Mouse (Mus musculus): ENCODE measurements at regions not wholly inside any gene's neighbourhood (a gene's known extent, or its start where the extent isn't known, plus 50 kb on each side); places are given as distances from the start of the nearest gene placed in this dataset.

- Histone ChIP-seq H3K27me3 (replicated peaks) (no peaks in the 10 kb centered on the region), H3K9me3 (replicated peaks) (no peaks in the 10 kb centered on the region), H3K4me1 (no peaks in the 10 kb centered on the region), H3K27ac (no peak overlapping the region), H3K4me2 (no peak overlapping the region), H3K4me3 (no peak overlapping the region), H3K9ac (no peak overlapping the region), H3K36me3 (no peaks in the 10 kb centered on the region)
- ATAC-seq = no peak
- WGBS (ENCODE audit: insufficient replicate concordance) = 50% methylated on average over 5 of the region's 5 CpGs
These were observed 243.9 kb upstream of the Tnp1 start for GRCm38 (mm10) chr1:73259525-73260098.

- Histone ChIP-seq H3K4me3 (no peak overlapping the region), H3K27ac (no peak overlapping the region), H3K9me3 (replicated peaks) (no peaks in the 10 kb centered on the region), H3K36me3 (no peaks in the 10 kb centered on the region), H3K27me3 (replicated peaks) (no peaks in the 10 kb centered on the region), H3K4me2 (no peak overlapping the region), H3K9ac (no peak overlapping the region), H3K4me1 (no peaks in the 10 kb centered on the region)
- 59% methylated on average over 2 of the region's 2 CpGs for WGBS (ENCODE audit: insufficient replicate concordance)
- no peak for ATAC-seq
These were observed 241.6 kb upstream of the Tnp1 start for GRCm38 (mm10) chr1:73257263-73257662.

- Histone ChIP-seq H3K27ac (no peak overlapping the region), H3K4me2 (no peak overlapping the region), H3K9ac (no peak overlapping the region), H3K4me3 (no peak overlapping the region), H3K9me3 (replicated peaks) (no peaks in the 10 kb centered on the region), H3K36me3 (no peaks in the 10 kb centered on the region), H3K4me1 (no peaks in the 10 kb centered on the region), H3K27me3 (replicated peaks) (no peaks in the 10 kb centered on the region; the same call in 1 of the 2 replicates)
- no peak for ATAC-seq
- WGBS (ENCODE audit: insufficient replicate concordance) = 63% methylated on average over 12 of the region's 12 CpGs
These were observed 236.2 kb upstream of the Tnp1 start for GRCm38 (mm10) chr1:73251911-73252356.

GRCm38 (mm10) chr1:73244016-73244415 is 228.3 kb upstream of the Tnp1 start:
- Histone ChIP-seq H3K4me2 (no peak overlapping the region), H3K4me1 (no peaks in the 10 kb centered on the region), H3K9me3 (replicated peaks) (no peaks in the 10 kb centered on the region), H3K4me3 (no peak overlapping the region), H3K9ac (no peak overlapping the region), H3K36me3 (no peaks in the 10 kb centered on the region), H3K27me3 (replicated peaks) (no peaks in the 10 kb centered on the region), H3K27ac (no peak overlapping the region)
- WGBS (ENCODE audit: insufficient replicate concordance) = 74% methylated on average over 2 of the region's 2 CpGs
- no peak for ATAC-seq

- 75% methylated on average over 9 of the region's 9 CpGs for WGBS (ENCODE audit: insufficient replicate concordance)
- no peaks in the 10 kb centered on the region for H3K36me3 ChIP-seq
- no peaks in the 10 kb centered on the region for H3K4me1 ChIP-seq
- no peak overlapping the region for H3K4me2 ChIP-seq
- H3K27me3 ChIP-seq (replicated peaks) = no peaks in the 10 kb centered on the region
- ATAC-seq = no peak
- no peak overlapping the region for H3K27ac ChIP-seq
- no peaks in the 10 kb centered on the region for H3K9me3 ChIP-seq (replicated peaks)
- H3K4me3 ChIP-seq = no peak overlapping the region
- H3K9ac ChIP-seq = no peak overlapping the region
These were observed 226.6 kb upstream of the Tnp1 start for GRCm38 (mm10) chr1:73242290-73242689.

GRCm38 (mm10) chr1:73236867-73237266 is 221.2 kb upstream of the Tnp1 start:
- H3K4me3 ChIP-seq = no peak overlapping the region
- no peaks in the 10 kb centered on the region for H3K36me3 ChIP-seq
- no peaks in the 10 kb centered on the region for H3K4me1 ChIP-seq
- no peak for ATAC-seq
- H3K9me3 ChIP-seq (replicated peaks) = no peaks in the 10 kb centered on the region
- no peak overlapping the region for H3K9ac ChIP-seq
- WGBS (ENCODE audit: insufficient replicate concordance) = 49% methylated on average over 3 of the region's 3 CpGs
- H3K27me3 ChIP-seq (replicated peaks) = no peaks in the 10 kb centered on the region
- no peak overlapping the region for H3K27ac ChIP-seq
- H3K4me2 ChIP-seq = no peak overlapping the region

GRCm38 (mm10) chr1:73233636-73234035 is 217.9 kb upstream of the Tnp1 start:
- Histone ChIP-seq H3K27me3 (replicated peaks) (no peaks in the 10 kb centered on the region), H3K9me3 (replicated peaks) (no peaks in the 10 kb centered on the region), H3K9ac (no peak overlapping the region), H3K4me2 (no peak overlapping the region), H3K4me1 (no peaks in the 10 kb centered on the region), H3K36me3 (no peaks in the 10 kb centered on the region), H3K27ac (no peak overlapping the region), H3K4me3 (no peak overlapping the region)
- ATAC-seq = no peak

GRCm38 (mm10) chr1:73233041-73233440 is 217.3 kb upstream of the Tnp1 start:
- no peak for ATAC-seq
- no peak overlapping the region for H3K9ac ChIP-seq
- no peaks in the 10 kb centered on the region for H3K9me3 ChIP-seq (replicated peaks)
- no peak overlapping the region for H3K4me2 ChIP-seq
- no peaks in the 10 kb centered on the region for H3K27me3 ChIP-seq (replicated peaks)
- whole genome bisulfite sequencing (ENCODE audit: insufficient replicate concordance) = 69% methylated on average over 3 of the region's 3 CpGs
- no peaks in the 10 kb centered on the region for H3K4me1 ChIP-seq
- no peaks in the 10 kb centered on the region for H3K36me3 ChIP-seq
- no peak overlapping the region for H3K4me3 ChIP-seq
- no peak overlapping the region for H3K27ac ChIP-seq

- Histone ChIP-seq H3K27me3 (replicated peaks) (no peaks in the 10 kb centered on the region), H3K36me3 (no peaks in the 10 kb centered on the region), H3K27ac (no peak overlapping the region), H3K9ac (no peak overlapping the region), H3K4me1 (no peaks in the 10 kb centered on the region), H3K4me2 (no peak overlapping the region), H3K4me3 (no peak overlapping the region), H3K9me3 (replicated peaks) (no peaks in the 10 kb centered on the region)
- 39% methylated on average over 1 of the region's 1 CpGs for WGBS (ENCODE audit: insufficient replicate concordance)
- no peak for ATAC-seq
These were observed 214.9 kb upstream of the Tnp1 start for GRCm38 (mm10) chr1:73230611-73231010.

GRCm38 (mm10) chr1:73227246-73227645 is 211.5 kb upstream of the Tnp1 start:
- no peak overlapping the region for H3K4me3 ChIP-seq
- no peaks in the 10 kb centered on the region for H3K27me3 ChIP-seq (replicated peaks)
- ATAC-seq = no peak
- H3K4me1 ChIP-seq = no peaks in the 10 kb centered on the region
- 71% methylated on average over 8 of the region's 8 CpGs for WGBS (ENCODE audit: insufficient replicate concordance)
- H3K36me3 ChIP-seq = no peaks in the 10 kb centered on the region
- no peak overlapping the region for H3K4me2 ChIP-seq
- H3K9ac ChIP-seq = no peak overlapping the region
- H3K9me3 ChIP-seq (replicated peaks) = no peaks in the 10 kb centered on the region
- H3K27ac ChIP-seq = no peak overlapping the region

- 12% methylated on average over 2 of the region's 2 CpGs for WGBS (ENCODE audit: insufficient replicate concordance)
These were observed 206.2 kb upstream of the Tnp1 start for GRCm38 (mm10) chr1:73221863-73222262.

GRCm38 (mm10) chr1:73214305-73214946 is 198.7 kb upstream of the Tnp1 start:
- ATAC-seq = no peak

More at GRCm38 (mm10) chr1:73221863-73222262, 206.2 kb upstream of the Tnp1 start:
- Histone ChIP-seq H3K9me3 (replicated peaks) (no peaks in the 10 kb centered on the region), H3K4me1 (no peaks in the 10 kb centered on the region), H3K36me3 (no peaks in the 10 kb centered on the region), H3K27ac (no peak overlapping the region), H3K27me3 (replicated peaks) (no peaks in the 10 kb centered on the region), H3K4me3 (no peak overlapping the region), H3K4me2 (no peak overlapping the region), H3K9ac (no peak overlapping the region)
- ATAC-seq = no peak

GRCm38 (mm10) chr1:73207421-73207820 is 191.7 kb upstream of the Tnp1 start:
- WGBS (ENCODE audit: insufficient replicate concordance) = 63% methylated on average over 8 of the region's 8 CpGs
- H3K9me3 ChIP-seq (replicated peaks) = no peaks in the 10 kb centered on the region
- H3K4me1 ChIP-seq = no peaks in the 10 kb centered on the region
- no peak overlapping the region for H3K4me3 ChIP-seq
- no peak for ATAC-seq
- H3K4me2 ChIP-seq = no peak overlapping the region
- no peak overlapping the region for H3K27ac ChIP-seq
- H3K9ac ChIP-seq = no peak overlapping the region
- no peaks in the 10 kb centered on the region for H3K27me3 ChIP-seq (replicated peaks)
- H3K36me3 ChIP-seq = no peaks in the 10 kb centered on the region

More at GRCm38 (mm10) chr1:73214305-73214946, 198.7 kb upstream of the Tnp1 start:
- Histone ChIP-seq H3K36me3 (no peaks in the 10 kb centered on the region), H3K4me3 (no peak overlapping the region), H3K27ac (no peak overlapping the region), H3K27me3 (replicated peaks) (no peaks in the 10 kb centered on the region), H3K9ac (no peak overlapping the region), H3K4me2 (no peak overlapping the region), H3K4me1 (no peaks in the 10 kb centered on the region), H3K9me3 (replicated peaks) (no peaks in the 10 kb centered on the region)
- 68% methylated on average over 5 of the region's 5 CpGs for WGBS (ENCODE audit: insufficient replicate concordance)
